Mouse (Mus musculus): Measurements from ENCODE around the gene Pink1.

Gene Pink1

GRCm38 (mm10) chr4:138315781-138316180, 10.3 kb downstream of the Pink1 start:
- peak in 1 of 2 experiments; percentile 40 for DNase-seq (ENCODE audit: low read depth in 2 of 2, low spot score in 2 of 2)

- no peak for DNase-seq (ENCODE audit: low read depth in 2 of 2, low spot score in 2 of 2)
Measured at GRCm38 (mm10) chr4:138313795-138314194, 12.3 kb downstream of the Pink1 start.

GRCm38 (mm10) chr4:138313021-138313420, 13.1 kb downstream of the Pink1 start:
- DNase-seq (ENCODE audit: low read depth in 2 of 2, low spot score in 2 of 2): no peak

GRCm38 (mm10) chr4:138312105-138312504, 14.0 kb downstream of the Pink1 start:
- DNase-seq (ENCODE audit: low read depth in 2 of 2, low spot score in 2 of 2): no peak

- DNase-seq (ENCODE audit: low read depth in 2 of 2, low spot score in 2 of 2): peak; percentile 35 to 53
Measured at GRCm38 (mm10) chr4:138311595-138311994, 14.5 kb downstream of the Pink1 start.

GRCm38 (mm10) chr4:138310311-138310910, 15.7 kb downstream of the Pink1 start:
- DNase-seq (ENCODE audit: low read depth in 2 of 2, low spot score in 2 of 2): no peak

GRCm38 (mm10) chr4:138307739-138308138, 18.4 kb downstream of the Pink1 start:
- DNase-seq (ENCODE audit: low read depth in 2 of 2, low spot score in 2 of 2): no peak

GRCm38 (mm10) chr4:138307025-138307424, 19.1 kb downstream of the Pink1 start:
- DNase-seq (ENCODE audit: low read depth in 2 of 2, low spot score in 2 of 2): no peak

GRCm38 (mm10) chr4:138304340-138305104, 21.6 kb downstream of the Pink1 start, which contains the start of gene Ddost:
Ddost (plus strand) TSS chr4:138304730.
- DNase-seq (ENCODE audit: low read depth in 2 of 2, low spot score in 2 of 2): peak; percentile 94

GRCm38 (mm10) chr4:138303742-138304141, 22.4 kb downstream of the Pink1 start:
- DNase-seq (ENCODE audit: low read depth in 2 of 2, low spot score in 2 of 2): no peak

GRCm38 (mm10) chr4:138303011-138303410, 23.1 kb downstream of the Pink1 start:
- no peak for DNase-seq (ENCODE audit: low read depth in 2 of 2, low spot score in 2 of 2)

GRCm38 (mm10) chr4:138301271-138301780, 24.8 kb downstream of the Pink1 start:
- no peak for DNase-seq (ENCODE audit: low read depth in 2 of 2, low spot score in 2 of 2)

- DNase-seq (ENCODE audit: low read depth in 2 of 2, low spot score in 2 of 2): no peak
Measured at GRCm38 (mm10) chr4:138293949-138294550, 32.1 kb downstream of the Pink1 start.

GRCm38 (mm10) chr4:138293261-138293948, 32.7 kb downstream of the Pink1 start:
- no peak for DNase-seq (ENCODE audit: low read depth in 2 of 2, low spot score in 2 of 2)

- DNase-seq (ENCODE audit: low read depth in 2 of 2, low spot score in 2 of 2): no peak
Measured at GRCm38 (mm10) chr4:138292028-138292427, 34.1 kb downstream of the Pink1 start.

- DNase-seq (ENCODE audit: low read depth in 2 of 2, low spot score in 2 of 2): no peak
Measured at GRCm38 (mm10) chr4:138288691-138289090, 37.4 kb downstream of the Pink1 start.

- DNase-seq (ENCODE audit: low read depth in 2 of 2, low spot score in 2 of 2): no peak
Measured at GRCm38 (mm10) chr4:138286411-138286810, 39.7 kb downstream of the Pink1 start.

- DNase-seq (ENCODE audit: low read depth in 2 of 2, low spot score in 2 of 2): peak; percentile 77 to 83
Measured at GRCm38 (mm10) chr4:138282834-138283233, 43.3 kb downstream of the Pink1 start.

GRCm38 (mm10) chr4:138278346-138278745, 47.8 kb downstream of the Pink1 start:
- DNase-seq (ENCODE audit: low read depth in 2 of 2, low spot score in 2 of 2): no peak

- no peak for DNase-seq (ENCODE audit: low read depth in 2 of 2, low spot score in 2 of 2)
Measured at GRCm38 (mm10) chr4:138272011-138272997, 53.8 kb downstream of the Pink1 start.
